Mouse (Mus musculus): Measurements from ENCODE around the gene Rbp4.

GRCm38 (mm10) chr19:38096231-38096630, 28.9 kb downstream of the Rbp4 start:
- TF ChIP-seq GATA1 (IDR thresholded peaks at IDR 0.05; ENCODE audit: borderline replicate concordance, low read length), result no peak
- TF ChIP-seq FLI1 (IDR thresholded peaks at IDR 0.05; ENCODE audit: low read length), result no peak
